Mouse (Mus musculus) embryonic facial prominence, embryonic 11.5 days (tissue): ENCODE measurements around the gene Mamstr. TPM values are rescaled to one million over a fixed set of nuclear protein-coding genes. Genes with fewer than 3 reads are reported as not detected.
A peak's percentile ranks its signal among the peaks of the same experiment; 100 is the strongest.

Source experiments
- ATAC-seq: fragments of 200-750 bp; cut with Nextera tagmentation; replicated peaks from 2 replicates; pipeline ENCODE4 v1.8.0; 2017; ENCODE audit warnings: low read depth; ENCODE audit not compliant: insufficient number of reproducible peaks, low FRiP score, low TSS enrichment
- DNase-seq: peaks from one replicate; pipeline ENCODE4 v3.0.0-alpha.2; 2015; ENCODE audit warnings: low spot score
- H3K27ac ChIP-seq: fragments of 300-500 bp; sonication (generic); replicated peaks from 2 replicates; pipeline ENCODE4 v1.5.1; 2014; ENCODE audit warnings: mild to moderate bottlenecking, low read depth, low read length, control low read depth
- H3K27me3 ChIP-seq: fragments of 300-500 bp; sonication (generic); 2 replicates; pipeline ENCODE4 v1.6.1; 2014; ENCODE audit warnings: mild to moderate bottlenecking, low read length, moderate library complexity, mixed read lengths; ENCODE audit not compliant: control insufficient read depth, insufficient read depth
- H3K36me3 ChIP-seq: fragments of 300-500 bp; sonication (generic); replicated peaks from 2 replicates; pipeline ENCODE4 v1.6.1; 2014; ENCODE audit warnings: low read depth, mild to moderate bottlenecking, low read length, moderate library complexity, mixed read lengths; ENCODE audit not compliant: control insufficient read depth, insufficient read depth
- H3K4me1 ChIP-seq: fragments of 300-500 bp; sonication (generic); 2 replicates; pipeline ENCODE4 v1.6.1; 2014; ENCODE audit warnings: low read length, mixed read lengths; ENCODE audit not compliant: control insufficient read depth, insufficient read depth
- H3K4me2 ChIP-seq: fragments of 300-500 bp; sonication (generic); 2 replicates; pipeline ENCODE4 v1.6.1; 2014; ENCODE audit warnings: low read depth, mild to moderate bottlenecking, control low read depth, low read length, moderate library complexity
- H3K4me3 ChIP-seq: fragments of 300-500 bp; sonication (generic); 2 replicates; pipeline ENCODE4 v1.5.1; 2014; ENCODE audit warnings: low read depth, low read length, control low read depth
- H3K9ac ChIP-seq: fragments of 300-500 bp; sonication (generic); replicated peaks from 2 replicates; pipeline ENCODE4 v1.6.1; 2014; ENCODE audit warnings: mild to moderate bottlenecking, control low read depth, low read length
- H3K9me3 ChIP-seq: fragments of 300-500 bp; sonication (generic); replicated peaks from 2 replicates; pipeline ENCODE4 v1.6.1; 2016; ENCODE audit warnings: mild to moderate bottlenecking, low read length, inconsistent platforms, mixed read lengths; ENCODE audit not compliant: control insufficient read depth
- WGBS: fragments of 180-500 bp; shearing (Covaris S2); extraction: QIAGEN DNeasy Blood & Tissue Kit; methylation state at CpG from one replicate; pipeline ENCODE4 v1.1.7; 2014; 5-methylcytosine and 5-hydroxymethylcytosine counted together
- polyA plus RNA-seq: library from polyadenylated mRNA; unstranded; fragments of >200 nt; fragmentation: Nextera tagmentation; extraction: Ambion mirVana; gene quantifications from 2 replicates; pipeline ENCODE4 v1.2.1, GENCODE M21; 2014

Mamstr gene
- polyA plus RNA-seq, 1 experiment from 2014 or later: 1.8 TPM

GRCm38 (mm10) chr7:45621443-45621842 is 18.3 kb upstream of the Mamstr start, which contains the start of gene Izumo1:
Gene Izumo1, plus strand, starts transcription at chr7:45621811.
- Histone ChIP-seq H3K4me1 (0 out of 2 replicates have a peak, but pooled peaks cover 4% of the 10 kb centered on the region), H3K27ac (no peak within 1 kb of the TSS), H3K4me2 (no peak within 1 kb of the TSS), H3K36me3 (no peaks in the 10 kb centered on the region), H3K4me3 (no peak within 1 kb of the TSS), H3K27me3 (peaks cover 15% of the 10 kb centered on the region), H3K9ac (no peak within 1 kb of the TSS), H3K9me3 (no peaks in the 10 kb centered on the region)
- WGBS: 32% methylated on average over 9 of the region's 9 CpGs
- DNase-seq (peak; percentile 33), ATAC-seq (no peak)

GRCm38 (mm10) chr7:45623507-45623906 is 16.3 kb upstream of the Mamstr start:
- no peaks in the 10 kb centered on the region for H3K4me1 ChIP-seq
- H3K9ac ChIP-seq: no peak overlapping the region
- H3K4me2 ChIP-seq: no peak overlapping the region
- DNase-seq (no peak), ATAC-seq (no peak)
- no peaks in the 10 kb centered on the region for H3K9me3 ChIP-seq
- H3K27ac ChIP-seq: no peak overlapping the region
- peaks cover 15% of the 10 kb centered on the region for H3K27me3 ChIP-seq
- WGBS: 90% methylated on average over 11 of the region's 11 CpGs
- H3K4me3 ChIP-seq: no peak overlapping the region
- no peaks in the 10 kb centered on the region for H3K36me3 ChIP-seq

GRCm38 (mm10) chr7:45624718-45625117 is 15.1 kb upstream of the Mamstr start:
- Histone ChIP-seq H3K4me1 (no peaks in the 10 kb centered on the region), H3K4me2 (no peak overlapping the region), H3K9me3 (no peaks in the 10 kb centered on the region), H3K27ac (no peak overlapping the region), H3K36me3 (no peaks in the 10 kb centered on the region), H3K4me3 (no peak overlapping the region), H3K9ac (no peak overlapping the region), H3K27me3 (peaks cover 14% of the 10 kb centered on the region)
- ATAC-seq: no peak
- 73% methylated on average over 3 of the region's 3 CpGs for WGBS
- no peak for DNase-seq

- Histone ChIP-seq H3K9me3 (no peaks in the 10 kb centered on the region), H3K27me3 (peaks cover 14% of the 10 kb centered on the region), H3K4me3 (no peak overlapping the region), H3K36me3 (no peaks in the 10 kb centered on the region), H3K4me2 (no peak overlapping the region), H3K27ac (no peak overlapping the region), H3K4me1 (no peaks in the 10 kb centered on the region), H3K9ac (no peak overlapping the region)
- DNase-seq: no peak
- WGBS: 93% methylated on average over 8 of the region's 8 CpGs
- no peak for ATAC-seq
Measured at GRCm38 (mm10) chr7:45625481-45625880, 14.3 kb upstream of the Mamstr start.

- Histone ChIP-seq H3K4me3 (no peak overlapping the region), H3K27ac (no peak overlapping the region), H3K4me1 (no peaks in the 10 kb centered on the region), H3K36me3 (no peaks in the 10 kb centered on the region), H3K9me3 (no peaks in the 10 kb centered on the region), H3K9ac (no peak overlapping the region), H3K4me2 (no peak overlapping the region), H3K27me3 (peaks cover 14% of the 10 kb centered on the region)
- ATAC-seq (no peak), DNase-seq (no peak)
- 87% methylated on average over 7 of the region's 7 CpGs for WGBS
Measured at GRCm38 (mm10) chr7:45626571-45627076, 13.2 kb upstream of the Mamstr start.

GRCm38 (mm10) chr7:45627261-45627660 is 12.5 kb upstream of the Mamstr start, which contains the start of gene Rasip1:
Gene Rasip1, plus strand, starts transcription at chr7:45627488.
- no peak for ATAC-seq
- Histone ChIP-seq H3K4me2 (peak within 1 kb of the TSS; percentile 97), H3K9ac (peak within 1 kb of the TSS; percentile 78), H3K27ac (0 out of 2 replicates have a peak within 1 kb of the TSS, but pooled peaks have one; percentile 41), H3K4me3 (peak within 1 kb of the TSS; percentile 54), H3K27me3 (peaks cover 16% of the 10 kb centered on the region), H3K9me3 (no peaks in the 10 kb centered on the region), H3K4me1 (no peaks in the 10 kb centered on the region), H3K36me3 (no peaks in the 10 kb centered on the region)
- WGBS: 83% methylated on average over 9 of the region's 9 CpGs
- DNase-seq: no peak

- Histone ChIP-seq H3K4me1 (no peaks in the 10 kb centered on the region; the same call in 1 of the 2 replicates), H3K9ac (peak overlapping the region; percentile 78), H3K4me3 (peak overlapping the region; percentile 54), H3K4me2 (peak overlapping the region; percentile 97), H3K9me3 (no peaks in the 10 kb centered on the region), H3K36me3 (no peaks in the 10 kb centered on the region), H3K27ac (0 out of 2 replicates have a peak overlapping the region, but pooled peaks have one; percentile 41), H3K27me3 (peaks cover 19% of the 10 kb centered on the region)
- ATAC-seq: peak; percentile 62; the same call in 1 of the 2 replicates
- WGBS: 2% methylated on average over 87 of the region's 105 CpGs
- DNase-seq: peak; percentile 93
Measured at GRCm38 (mm10) chr7:45628364-45629294, 11.1 kb upstream of the Mamstr start.
